ENCODE assay signal across 9 mouse cellular contexts in the genomic region with DNA sequence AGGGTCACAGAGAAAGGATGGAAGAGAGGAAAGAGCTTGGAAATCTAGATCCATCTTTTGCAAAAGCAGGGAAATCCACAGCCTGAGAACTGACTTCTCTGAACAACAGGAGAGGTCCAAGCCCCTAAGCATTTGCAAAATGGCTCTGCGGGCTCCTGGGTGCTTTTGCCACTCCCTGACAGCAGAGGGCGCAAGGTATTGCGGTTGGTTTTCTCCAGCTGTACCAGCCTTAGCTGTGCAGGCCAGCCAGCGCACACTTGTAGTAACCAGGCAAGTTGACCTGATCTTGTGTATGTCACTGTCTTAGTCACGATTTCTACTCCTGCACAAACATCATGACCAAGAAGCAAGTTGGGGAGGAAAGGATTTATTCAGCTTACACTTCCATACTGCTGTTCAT. TPM values are rescaled to one million over a fixed set of nuclear protein-coding genes. Genes with fewer than 3 reads are reported as not detected.
DNase-seq lines count a peak whose midpoint lies in the region; ATAC-seq and TF ChIP-seq lines count a peak whose summit lies in the region.
"Had no signal": no experiment of that assay in that cellular context is flagged by ENCODE, and none has a peak within 500 bp of the region (broad histone marks: within the 10 kb centered on the region; RNA-seq: fewer than 3 reads in every experiment).

No protein-coding gene starts in this region.

- peak; percentile 78 for TF ChIP-seq CTCF in heart, postnatal 0 days (IDR thresholded peaks at IDR 0.05; ENCODE audit: low read depth)

- intact Hi-C loops in heart, postnatal 25 days (cut with DNase I) = loop anchor here (1.0 kb wide), 1 partner anchor 82 kb away; no protein-coding TSS in a partner anchor
- intact Hi-C loops in left cerebral cortex, postnatal 10 days (cut with DNase I) = loop anchor here (2.0 kb wide), 1 partner anchor 81 kb away; no protein-coding TSS in a partner anchor

- H3K4me3 ChIP-seq in heart, postnatal 0 days (ENCODE audit: low read depth, low read length) = no peak overlapping the region
- no peak overlapping the region for H3K4me3 ChIP-seq in midbrain, embryonic 14.5 days (replicated peaks; ENCODE audit: low read depth, low read length)
- H3K4me3 ChIP-seq: limb, embryonic 15.5 days had no signal

- no peak overlapping the region for H3K4me2 ChIP-seq in heart, postnatal 0 days (ENCODE audit: low read depth, low read length)
- no peak overlapping the region for H3K4me2 ChIP-seq in midbrain, embryonic 14.5 days (ENCODE audit: low read length)
- H3K4me2 ChIP-seq: limb, embryonic 15.5 days had no signal

- peaks cover 10% of the 10 kb centered on the region for H3K4me1 ChIP-seq in heart, postnatal 0 days (ENCODE audit: control insufficient read depth, insufficient read depth)
- 0 out of 2 replicates have a peak, but pooled peaks cover 2% of the 10 kb centered on the region for H3K4me1 ChIP-seq in midbrain, embryonic 14.5 days (ENCODE audit: control insufficient read depth, insufficient read depth, low read length)

- no peak overlapping the region for H3K27ac ChIP-seq in heart, postnatal 0 days (ENCODE audit: low read depth)
- H3K27ac ChIP-seq in midbrain, embryonic 14.5 days (replicated peaks; ENCODE audit: low read depth, low read length) = no peak overlapping the region
- H3K27ac ChIP-seq: limb, embryonic 15.5 days had no signal

- WGBS in heart, postnatal 0 days = 9% methylated on average over 5 of the region's 5 CpGs
- 10% methylated on average over 5 of the region's 5 CpGs for WGBS in midbrain, embryonic 14.5 days

- ATAC-seq in heart, postnatal 0 days (ENCODE audit: insufficient read depth, low read depth) = no peak
- no peak for ATAC-seq in midbrain, embryonic 14.5 days (ENCODE audit: low FRiP score, low TSS enrichment)

- TF ChIP-seq EP300 in heart, postnatal 0 days (IDR thresholded peaks at IDR 0.05; ENCODE audit: low read depth) = no peak

- H3K9ac ChIP-seq in heart, postnatal 0 days (replicated peaks; ENCODE audit: low read depth, low read length) = no peak overlapping the region
- H3K9ac ChIP-seq in midbrain, embryonic 14.5 days (replicated peaks; ENCODE audit: low read length) = no peak overlapping the region
- H3K9ac ChIP-seq: limb, embryonic 15.5 days had no signal

- no peaks in the 10 kb centered on the region for H3K36me3 ChIP-seq in heart, postnatal 0 days (replicated peaks; ENCODE audit: control insufficient read depth, insufficient read depth, low read length)
- H3K36me3 ChIP-seq in midbrain, embryonic 14.5 days (ENCODE audit: control insufficient read depth, insufficient read depth, low read length) = no peaks in the 10 kb centered on the region
- no peaks in the 10 kb centered on the region for H3K36me3 ChIP-seq in splenic B cell, adult 2 months (ENCODE audit: control insufficient read depth, insufficient read depth, low read length, poor library complexity, severe bottlenecking)
- H3K36me3 ChIP-seq: limb, embryonic 15.5 days had no signal

- H3K27me3 ChIP-seq in heart, postnatal 0 days (ENCODE audit: control insufficient read depth, insufficient read depth, low read length) = peaks cover 42% of the 10 kb centered on the region
- peaks cover 38% of the 10 kb centered on the region for H3K27me3 ChIP-seq in midbrain, embryonic 14.5 days (ENCODE audit: control insufficient read depth, insufficient read depth, low read length)
- H3K27me3 ChIP-seq in splenic B cell, adult 2 months (ENCODE audit: control insufficient read depth, insufficient read depth, low read length, poor library complexity, severe bottlenecking) = no peaks in the 10 kb centered on the region

- peak; percentile 89 for DNase-seq in heart, adult 11 months
- DNase-seq in heart, postnatal 25 days (ENCODE audit: low spot score) = no peak
- peak; percentile 11 for DNase-seq in Muller cell, postnatal 12 days (ENCODE audit: inconsistent ontology term)
- DNase-seq in cerebellum, postnatal 25 days = peak; percentile 59 to 72
- peak; percentile 53 for DNase-seq in heart, postnatal 0 days (ENCODE audit: low spot score)
- peak; percentile 61 to 74 for DNase-seq in left cerebral cortex, postnatal 10 days (ENCODE audit: extremely low spot score in 1 of 2, low spot score in 2 of 2)
- peak; percentile 86 for DNase-seq in midbrain, embryonic 14.5 days
- peak; percentile 67 for DNase-seq in splenic B cell, adult 2 months (ENCODE audit: low read depth, low spot score)

- H3K9me3 ChIP-seq in heart, postnatal 0 days (replicated peaks; ENCODE audit: control insufficient read depth, low read length) = no peaks in the 10 kb centered on the region
- H3K9me3 ChIP-seq in midbrain, embryonic 14.5 days (ENCODE audit: control insufficient read depth, low read length) = no peaks in the 10 kb centered on the region
- H3K9me3 ChIP-seq: limb, embryonic 15.5 days had no signal

RNA-seq across cellular contexts. Expression of a gene that starts 18.2 kb away (rescaled TPM):
- total RNA-seq in heart, postnatal 25 days (2021) = under 1 TPM; 0.17 to 0.31 TPM
- total RNA-seq in heart, postnatal 0 days (2014; rRNA removed; ENCODE audit: low replicate concordance) = 0.81 TPM in 1 of 2 replicates, not detected in the other
- 0.14 and 0.37 TPM in 2 replicates for polyA plus RNA-seq in heart, postnatal 0 days (2015; fragmentation: Nextera tagmentation; extraction: Ambion mirVana)
- 1 to 10 TPM; 9.2 to 9.9 TPM for total RNA-seq in left cerebral cortex, postnatal 10 days (2021)
- 3.6 and 4.2 TPM in 2 replicates for polyA plus RNA-seq in midbrain, embryonic 14.5 days (2014; fragmentation: Nextera tagmentation; extraction: Ambion mirVana)

RNA-seq across cellular contexts. Expression of a gene that starts 25.0 kb away (rescaled TPM):
- not detected for total RNA-seq in heart, postnatal 25 days (2021)
- total RNA-seq in heart, postnatal 0 days (2014; rRNA removed; ENCODE audit: low replicate concordance) = not detected in 2 replicates
- polyA plus RNA-seq in heart, postnatal 0 days (2015; fragmentation: Nextera tagmentation; extraction: Ambion mirVana) = not detected in 2 replicates
- under 1 TPM; 0.28 TPM for total RNA-seq in left cerebral cortex, postnatal 10 days (2021)
- polyA plus RNA-seq in midbrain, embryonic 14.5 days (2014; fragmentation: Nextera tagmentation; extraction: Ambion mirVana) = 0.24 TPM in 1 of 2 replicates, not detected in the other
- polyA plus RNA-seq: limb, embryonic 15.5 days had no signal

RNA-seq across cellular contexts. Expression of a gene that starts 29.7 kb away (rescaled TPM):
- under 1 TPM; 0.17 to 0.34 TPM for total RNA-seq in heart, postnatal 25 days (2021)
- not detected in 2 replicates for total RNA-seq in heart, postnatal 0 days (2014; rRNA removed; ENCODE audit: low replicate concordance)
- polyA plus RNA-seq in heart, postnatal 0 days (2015; fragmentation: Nextera tagmentation; extraction: Ambion mirVana) = 0.14 TPM in 1 of 2 replicates, not detected in the other
- total RNA-seq in left cerebral cortex, postnatal 10 days (2021) = under 1 TPM in 1 of 2 experiments, not detected in 1; 0.11 TPM
- polyA plus RNA-seq in midbrain, embryonic 14.5 days (2014; fragmentation: Nextera tagmentation; extraction: Ambion mirVana) = not detected in 2 replicates

RNA-seq across cellular contexts. Expression of a gene that starts 37.8 kb away (rescaled TPM):
- total RNA-seq in heart, postnatal 25 days (2021) = 10 to 100 TPM; 28.1 to 29.8 TPM
- total RNA-seq in heart, postnatal 0 days (2014; rRNA removed; ENCODE audit: low replicate concordance) = 24.9 and 39.7 TPM in 2 replicates
- 28.8 and 29.8 TPM in 2 replicates for polyA plus RNA-seq in heart, postnatal 0 days (2015; fragmentation: Nextera tagmentation; extraction: Ambion mirVana)
- 10 to 100 TPM; 34.3 to 47.9 TPM for total RNA-seq in left cerebral cortex, postnatal 10 days (2021)
- 39.2 and 54.4 TPM in 2 replicates for polyA plus RNA-seq in midbrain, embryonic 14.5 days (2014; fragmentation: Nextera tagmentation; extraction: Ambion mirVana)
